Mouse (Mus musculus) limb, embryonic 14.5 days (tissue): ENCODE data around the gene Srp54a. TPM values are rescaled to one million over a fixed set of nuclear protein-coding genes. Genes with fewer than 3 reads are reported as not detected.
A peak's percentile ranks its signal among the peaks of the same experiment; 100 is the strongest.
"Not testable (repeated sequence)": the region's sequence is repeated elsewhere in the genome, so short reads cannot be mapped to it uniquely, and the experiment has no call there.

Experiments used
- ATAC-seq: fragments of 200-750 bp; cut with Nextera tagmentation; 2 replicates; pipeline ENCODE4 v1.8.0; 2017; ENCODE audit warnings: low read depth, moderate number of reproducible peaks, moderate TSS enrichment; ENCODE audit not compliant: low FRiP score
- DNase-seq: peaks from one replicate; pipeline ENCODE4 v3.0.0-alpha.2; 2015; ENCODE audit warnings: low spot score
- H3K27ac ChIP-seq: fragments of 300-500 bp; sonication (generic); replicated peaks from 2 replicates; pipeline ENCODE4 v1.5.1; 2014; ENCODE audit warnings: low read depth, mild to moderate bottlenecking, low read length, moderate library complexity, mixed read lengths
- H3K27me3 ChIP-seq: fragments of 300-500 bp; sonication (generic); 2 replicates; pipeline ENCODE4 v1.6.1; 2014; ENCODE audit warnings: low read length, mixed read lengths; ENCODE audit not compliant: control insufficient read depth, insufficient read depth
- H3K36me3 ChIP-seq: fragments of 300-500 bp; sonication (generic); 2 replicates; pipeline ENCODE4 v1.6.1; 2014; ENCODE audit warnings: mild to moderate bottlenecking, low read length, moderate library complexity, mixed read lengths; ENCODE audit not compliant: control insufficient read depth, insufficient read depth
- H3K4me1 ChIP-seq: fragments of 300-500 bp; sonication (generic); 2 replicates; pipeline ENCODE4 v1.6.1; 2014; ENCODE audit warnings: antibody characterized with exemption, low read length, mixed read lengths; ENCODE audit not compliant: control insufficient read depth, insufficient read depth
- H3K4me2 ChIP-seq: fragments of 300-500 bp; sonication (generic); replicated peaks from 2 replicates; pipeline ENCODE4 v1.6.1; 2014; ENCODE audit warnings: low read depth, mild to moderate bottlenecking, low read length, moderate library complexity; ENCODE audit not compliant: severe bottlenecking
- H3K4me3 ChIP-seq: fragments of 300-500 bp; sonication (generic); replicated peaks from 2 replicates; pipeline ENCODE4 v1.5.1; 2014; ENCODE audit warnings: low read length
- H3K9ac ChIP-seq: fragments of 300-500 bp; sonication (generic); 2 replicates; pipeline ENCODE4 v1.6.1; 2014; ENCODE audit warnings: mild to moderate bottlenecking, low read depth, low read length, moderate library complexity; ENCODE audit not compliant: severe bottlenecking
- H3K9me3 ChIP-seq: fragments of 300-500 bp; sonication (generic); 2 replicates; pipeline ENCODE4 v1.6.1; 2016; ENCODE audit warnings: low read length; ENCODE audit not compliant: control insufficient read depth
- POLR2A ChIP-seq: fragments of 200-500 bp; IDR thresholded peaks from 2 replicates; pipeline ENCODE4 v1.8.0; 2012; ENCODE audit warnings: inconsistent platforms, mild to moderate bottlenecking, moderate library complexity, borderline replicate concordance; ENCODE audit not compliant: insufficient read depth, insufficient read length; ENCODE audit errors: extremely low read depth
- WGBS: fragments of 180-500 bp; shearing (Covaris S2); extraction: QIAGEN DNeasy Blood & Tissue Kit; methylation state at CpG from one replicate; pipeline ENCODE4 v1.1.7; 2014; 5-methylcytosine and 5-hydroxymethylcytosine counted together
- polyA plus RNA-seq, 2 experiments: library from polyadenylated mRNA; depleted of rRNA in 1 of 2; stranded (reverse) in 1 of 2; unstranded in 1 of 2; fragments of >200 nt; fragmentation: Nextera tagmentation in 1 of 2; extraction: Ambion mirVana in 1 of 2; gene quantifications; 2 replicates each; pipeline versions ENCODE4 v1.2.1 to v1.2.3; 2012 to 2014

The Srp54a gene
- polyA plus RNA-seq (2012; rRNA removed) (25.7 and 51.6 TPM in 2 replicates), polyA plus RNA-seq (2014; fragmentation: Nextera tagmentation; extraction: Ambion mirVana) (180 and 184 TPM in 2 replicates)

- ATAC-seq (peak; percentile 99), DNase-seq (peak; percentile 95)
- not testable (repeated sequence) for H3K36me3 ChIP-seq, H3K4me1 ChIP-seq, H3K9me3 ChIP-seq, H3K27me3 ChIP-seq
- H3K9ac ChIP-seq, result peak within 1 kb of the TSS; percentile 66
- H3K27ac ChIP-seq, result peak within 1 kb of the TSS; percentile 78
- H3K4me3 ChIP-seq, result peak within 1 kb of the TSS; percentile 53
- under 1% methylated on average over 46 of the region's 60 CpGs for WGBS
- H3K4me2 ChIP-seq, result peak within 1 kb of the TSS; percentile 55
Observed at GRCm38 (mm10) chr12:55079726-55080600, at the start of gene Srp54a, which contains the start of gene 2700097O09Rik. Gene Srp54a, plus strand, starts transcription at chr12:55080262. Gene 2700097O09Rik, minus strand, starts transcription at chr12:55080110.

- Histone ChIP-seq H3K4me1 (no peaks in the 10 kb centered on the region), H3K4me3 (no peak overlapping the region), H3K9ac (no peak overlapping the region), H3K9me3 (no peaks in the 10 kb centered on the region), H3K27me3 (no peaks in the 10 kb centered on the region), H3K4me2 (no peak overlapping the region), H3K27ac (no peak overlapping the region), H3K36me3 (peaks cover 7% of the 10 kb centered on the region; the same call in 1 of the 2 replicates)
- no peak for TF ChIP-seq POLR2A
- WGBS, result 71% methylated on average over 15 of the region's 15 CpGs
- DNase-seq, result no peak
- ATAC-seq, result no peak
Observed at GRCm38 (mm10) chr12:55041011-55041410, 39.1 kb upstream of the Srp54a start.

GRCm38 (mm10) chr12:55049731-55050353 lies 30.2 kb upstream of the Srp54a start:
- no peak for TF ChIP-seq POLR2A
- ATAC-seq, result no peak

GRCm38 (mm10) chr12:55051210-55052173 lies 28.6 kb upstream of the Srp54a start:
- 90% methylated on average over 8 of the region's 8 CpGs for WGBS
- Histone ChIP-seq H3K4me2 (no peak overlapping the region), H3K9ac (no peak overlapping the region), H3K27me3 (no peaks in the 10 kb centered on the region), H3K4me1 (no peaks in the 10 kb centered on the region), H3K9me3 (no peaks in the 10 kb centered on the region), H3K27ac (no peak overlapping the region), H3K4me3 (no peak overlapping the region), H3K36me3 (peaks cover 17% of the 10 kb centered on the region)
- no peak for DNase-seq
- TF ChIP-seq POLR2A, result no peak
- no peak for ATAC-seq

More at GRCm38 (mm10) chr12:55049731-55050353, 30.2 kb upstream of the Srp54a start:
- Histone ChIP-seq H3K4me2 (no peak overlapping the region), H3K9me3 (no peaks in the 10 kb centered on the region), H3K4me1 (no peaks in the 10 kb centered on the region), H3K9ac (no peak overlapping the region), H3K36me3 (peaks cover 16% of the 10 kb centered on the region), H3K4me3 (no peak overlapping the region), H3K27me3 (no peaks in the 10 kb centered on the region), H3K27ac (no peak overlapping the region)
- no peak for DNase-seq
- WGBS, result 94% methylated on average over 8 of the region's 8 CpGs

- WGBS, result 90% methylated on average over 7 of the region's 7 CpGs
- Histone ChIP-seq H3K27me3 (no peaks in the 10 kb centered on the region), H3K27ac (no peak overlapping the region), H3K36me3 (peaks cover 18% of the 10 kb centered on the region), H3K9ac (no peak overlapping the region), H3K4me3 (no peak overlapping the region), H3K4me2 (no peak overlapping the region), H3K9me3 (no peaks in the 10 kb centered on the region), H3K4me1 (no peaks in the 10 kb centered on the region)
- no peak for TF ChIP-seq POLR2A
- ATAC-seq, result no peak
- DNase-seq, result no peak
Observed at GRCm38 (mm10) chr12:55053267-55053666, 26.8 kb upstream of the Srp54a start.
